Comparison of ENCODE assay signal across 19 mouse cellular contexts in genomic region chr10:22814771-22815170, GRCm38 (mm10). TPM values are rescaled to one million over a fixed set of nuclear protein-coding genes. Genes with fewer than 3 reads are reported as not detected.
DNase-seq lines count a peak whose midpoint lies in the region; ATAC-seq and TF ChIP-seq lines count a peak whose summit lies in the region.
"Had no signal": no experiment of that assay in that cellular context is flagged by ENCODE, and none has a peak within 500 bp of the region (broad histone marks: within the 10 kb centered on the region; RNA-seq: fewer than 3 reads in every experiment).

No protein-coding gene starts in this region.

- peak overlapping the region; percentile 45 for H3K27ac ChIP-seq in heart, adult 2 months
- H3K27ac ChIP-seq in heart, embryonic 12.5 days (ENCODE audit: poor library complexity, severe bottlenecking) = peak overlapping the region; percentile 40
- no peak overlapping the region for H3K27ac ChIP-seq in intestine, postnatal 0 days (ENCODE audit: low read depth, low read length)
- H3K27ac ChIP-seq: hindbrain, embryonic 10.5 days had no signal

- H3K36me3 ChIP-seq in heart, adult 2 months (ENCODE audit: control insufficient read depth, insufficient read depth, low read length) = no peaks in the 10 kb centered on the region
- H3K36me3 ChIP-seq in heart, embryonic 12.5 days = no peaks in the 10 kb centered on the region
- no peaks in the 10 kb centered on the region for H3K36me3 ChIP-seq in intestine, postnatal 0 days (ENCODE audit: control insufficient read depth, insufficient read depth)
- H3K36me3 ChIP-seq: hindbrain, embryonic 10.5 days had no signal

- H3K4me2 ChIP-seq in heart, embryonic 12.5 days = peak overlapping the region; percentile 84
- peak overlapping the region; percentile 52 for H3K4me2 ChIP-seq in intestine, postnatal 0 days (replicated peaks; ENCODE audit: low read depth)

- no peak overlapping the region for H3K4me3 ChIP-seq in heart, adult 2 months
- H3K4me3 ChIP-seq in lung, adult 2 months (replicated peaks; ENCODE audit: extremely low read depth, low read depth, low read length) = peak overlapping the region; percentile 3
- H3K4me3 ChIP-seq in heart, embryonic 12.5 days = peak overlapping the region; percentile 14; the same call in 1 of the 2 replicates
- peak overlapping the region; percentile 25 for H3K4me3 ChIP-seq in intestine, postnatal 0 days (ENCODE audit: low read depth, low read length)
- H3K4me3 ChIP-seq: hindbrain, embryonic 10.5 days had no signal

- no peak for TF ChIP-seq POLR2A in heart, adult 2 months (IDR thresholded peaks at IDR 0.05; ENCODE audit: insufficient read depth, low read depth, low read length)
- TF ChIP-seq POLR2A in lung, adult 2 months (IDR thresholded peaks at IDR 0.05; ENCODE audit: borderline replicate concordance, extremely low read depth, low read depth, low read length) = no peak

- DNase-seq in heart, adult 2 months = peak in 1 of 2 experiments; percentile 41
- DNase-seq in heart, postnatal 14 days = no peak
- no peak for DNase-seq in lung, adult 2 months
- no peak for DNase-seq in lung, postnatal 36 days
- no peak for DNase-seq in cerebellum, postnatal 25 days
- no peak for DNase-seq in left cerebral cortex, postnatal 14 days (ENCODE audit: low spot score in 2 of 2)
- DNase-seq: adrenal gland, postnatal 25 days; cerebellum, postnatal 14 days; forebrain, postnatal 0 days; gastrocnemius, postnatal 14 days; left cerebral cortex, postnatal 4 days; thymus, postnatal 25 days had no signal

- no peak for TF ChIP-seq CTCF in heart, adult 2 months (IDR thresholded peaks at IDR 0.05)
- TF ChIP-seq CTCF in lung, adult 2 months (IDR thresholded peaks at IDR 0.05; ENCODE audit: insufficient read depth, low read length) = no peak
- TF ChIP-seq CTCF in intestine, postnatal 0 days (IDR thresholded peaks at IDR 0.05; ENCODE audit: low read depth) = no peak

- intact Hi-C loops in heart, adult 2 months (cut with DNase I) = loop anchor here (2.0 kb wide), 1 partner anchor 264 kb away; no protein-coding TSS in a partner anchor
- intact Hi-C loops in heart, postnatal 14 days (cut with DNase I) = no loop called here
- intact Hi-C loops in left cerebral cortex, postnatal 14 days (cut with DNase I) = no loop called here

- H3K9ac ChIP-seq in heart, adult 2 months (ENCODE audit: low read depth, low read length) = peak overlapping the region; percentile 26; the same call in 1 of the 2 replicates
- H3K9ac ChIP-seq in heart, embryonic 12.5 days = no peak overlapping the region
- no peak overlapping the region for H3K9ac ChIP-seq in intestine, postnatal 0 days (ENCODE audit: low read depth, low read length)
- H3K9ac ChIP-seq: forebrain, postnatal 0 days had no signal

- no peak for ATAC-seq in heart, embryonic 12.5 days (ENCODE audit: insufficient number of reproducible peaks, low FRiP score)
- no peak for ATAC-seq in intestine, postnatal 0 days
- ATAC-seq: forebrain, postnatal 0 days had no signal

- WGBS in heart, adult 2 months = 4% methylated on average over 2 of the region's 2 CpGs
- 10% methylated on average over 2 of the region's 2 CpGs for WGBS in lung, adult 2 months
- WGBS in heart, embryonic 12.5 days = 0% methylated on average over 2 of the region's 2 CpGs
- WGBS in intestine, postnatal 0 days = 7% methylated on average over 2 of the region's 2 CpGs

- no peaks in the 10 kb centered on the region for H3K79me2 ChIP-seq in heart, adult 2 months (replicated peaks; ENCODE audit: control insufficient read depth, insufficient read depth, low read length)

- H3K27me3 ChIP-seq in heart, adult 2 months (ENCODE audit: control insufficient read depth, insufficient read depth, low read length) = peaks cover 15% of the 10 kb centered on the region
- H3K27me3 ChIP-seq in heart, embryonic 12.5 days (replicated peaks) = peaks cover 63% of the 10 kb centered on the region
- peaks cover 53% of the 10 kb centered on the region for H3K27me3 ChIP-seq in intestine, postnatal 0 days (replicated peaks; ENCODE audit: control insufficient read depth, insufficient read depth, low read length)

- no peaks in the 10 kb centered on the region for H3K9me3 ChIP-seq in heart, embryonic 12.5 days (replicated peaks)
- no peaks in the 10 kb centered on the region for H3K9me3 ChIP-seq in intestine, postnatal 0 days (ENCODE audit: control insufficient read depth)
- H3K9me3 ChIP-seq: hindbrain, embryonic 10.5 days had no signal

- no peaks in the 10 kb centered on the region for H3K4me1 ChIP-seq in heart, adult 2 months (ENCODE audit: control insufficient read depth, insufficient read depth, low read length)
- no peaks in the 10 kb centered on the region for H3K4me1 ChIP-seq in lung, adult 2 months (ENCODE audit: control insufficient read depth, insufficient read depth, low read length)
- H3K4me1 ChIP-seq in heart, embryonic 12.5 days (replicated peaks) = peaks cover 39% of the 10 kb centered on the region
- H3K4me1 ChIP-seq in intestine, postnatal 0 days (replicated peaks; ENCODE audit: control insufficient read depth, insufficient read depth, low read length) = no peaks in the 10 kb centered on the region

- no peak for TF ChIP-seq EP300 in heart, adult 2 months (IDR thresholded peaks at IDR 0.05; ENCODE audit: insufficient read depth, low read depth, low read length)

RNA-seq across cellular contexts. Expression of gene Tcf21, which starts 5.2 kb away (rescaled TPM):
- total RNA-seq in heart, adult 2 months (2021) = 1 to 10 TPM; 8.4 to 9.6 TPM
- 29.6 and 32.3 TPM in 2 replicates for polyA plus RNA-seq in heart, adult 2 months (2012; rRNA removed)
- total RNA-seq in heart, postnatal 14 days (2021) = 10 to 100 TPM; 21.0 to 21.5 TPM
- polyA plus RNA-seq in lung, adult 2 months (2012; rRNA removed) = 190 and 228 TPM in 2 replicates
- 74.5 and 76.6 TPM in 2 replicates for polyA plus RNA-seq in heart, embryonic 12.5 days (2016; fragmentation: Nextera tagmentation; extraction: Ambion mirVana)
- polyA plus RNA-seq in intestine, postnatal 0 days (2015; fragmentation: Nextera tagmentation; extraction: Ambion mirVana) = 66.4 and 70.2 TPM in 2 replicates
- total RNA-seq in left cerebral cortex, postnatal 14 days (2021) = not detected
- total RNA-seq: ES-E14; forebrain, postnatal 0 days; gastrocnemius, postnatal 14 days; layer of hippocampus, adult 8-10 months; left cerebral cortex, postnatal 4 days; midbrain, postnatal 0 days had no signal
- polyA plus RNA-seq: midbrain, postnatal 0 days; neural tube, embryonic 14.5 days had no signal
